Mouse (Mus musculus) hindbrain, embryonic 14.5 days (tissue): Measurements from ENCODE around the gene Vdac2. TPM values are rescaled to one million over a fixed set of nuclear protein-coding genes. Genes with fewer than 3 reads are reported as not detected.

Experiments
- ATAC-seq: fragments of 200-750 bp; cut with Nextera tagmentation; 2 replicates; pipeline ENCODE4 v1.8.0; 2017; ENCODE audit warnings: moderate number of reproducible peaks, mild to moderate bottlenecking, moderate TSS enrichment, moderate library complexity; ENCODE audit not compliant: low FRiP score
- DNase-seq: peaks from one replicate; pipeline ENCODE4 v3.0.0-alpha.2; 2015; ENCODE audit warnings: low spot score
- H3K27ac ChIP-seq: fragments of 300-500 bp; sonication (generic); 2 replicates; pipeline ENCODE4 v1.5.1; 2014; ENCODE audit warnings: mild to moderate bottlenecking, moderate library complexity
- H3K27me3 ChIP-seq: fragments of 300-500 bp; sonication (generic); 2 replicates; pipeline ENCODE4 v1.6.1; 2014; ENCODE audit warnings: mild to moderate bottlenecking, low read length, mixed read lengths; ENCODE audit not compliant: control insufficient read depth, insufficient read depth
- H3K36me3 ChIP-seq: fragments of 300-500 bp; sonication (generic); replicated peaks from 2 replicates; pipeline ENCODE4 v1.6.1; 2014; ENCODE audit not compliant: control insufficient read depth, insufficient read depth
- H3K4me1 ChIP-seq: fragments of 300-500 bp; sonication (generic); replicated peaks from 2 replicates; pipeline ENCODE4 v1.6.1; 2014; ENCODE audit warnings: antibody characterized with exemption, low read length, mixed read lengths; ENCODE audit not compliant: control insufficient read depth, insufficient read depth
- H3K4me2 ChIP-seq: fragments of 300-500 bp; sonication (generic); replicated peaks from 2 replicates; pipeline ENCODE4 v1.6.1; 2014; ENCODE audit warnings: mild to moderate bottlenecking, moderate library complexity
- H3K4me3 ChIP-seq: fragments of 300-500 bp; sonication (generic); replicated peaks from 2 replicates; pipeline ENCODE4 v1.5.1; 2014; ENCODE audit warnings: mild to moderate bottlenecking, low read length
- H3K9ac ChIP-seq: fragments of 300-500 bp; sonication (generic); 2 replicates; pipeline ENCODE4 v1.6.1; 2014
- H3K9me3 ChIP-seq: fragments of 300-500 bp; sonication (generic); 2 replicates; pipeline ENCODE4 v1.6.1; 2016; ENCODE audit warnings: low read length; ENCODE audit not compliant: control insufficient read depth
- WGBS: fragments of 180-500 bp; shearing (Covaris S2); extraction: QIAGEN DNeasy Blood & Tissue Kit; methylation state at CpG from one replicate; pipeline ENCODE4 v1.1.7; 2014; 5-methylcytosine and 5-hydroxymethylcytosine counted together
- polyA plus RNA-seq: library from polyadenylated mRNA; unstranded; fragments of >200 nt; fragmentation: Nextera tagmentation; extraction: Ambion mirVana; gene quantifications from 2 replicates; pipeline ENCODE4 v1.2.1, GENCODE M21; 2014

The Vdac2 gene
- polyA plus RNA-seq, 1 experiment from 2014 or later: 305 TPM

DNA sequence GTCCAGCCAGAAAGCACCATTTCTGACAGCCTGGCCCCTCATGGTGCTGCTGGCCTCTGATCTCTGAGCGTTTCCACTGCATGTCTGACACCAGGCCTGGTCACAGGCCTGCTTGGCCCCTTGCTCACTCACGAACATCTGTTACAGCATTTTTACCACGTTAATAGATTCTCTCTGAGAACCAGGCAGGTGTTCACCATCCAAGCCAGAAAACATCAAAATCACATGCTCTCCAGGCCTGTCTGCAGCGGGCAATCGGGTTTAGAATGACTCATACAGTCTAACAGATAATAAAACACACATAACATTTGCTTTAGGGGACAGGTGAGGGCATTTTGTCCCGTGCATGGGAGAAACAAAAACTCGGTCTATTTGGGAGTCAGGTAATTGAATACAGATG, 41.3 kb downstream of the Vdac2 start:
- H3K4me2 ChIP-seq: no peak overlapping the region
- DNase-seq: no peak
- WGBS: 56% methylated on average over 7 of the region's 7 CpGs

DNA sequence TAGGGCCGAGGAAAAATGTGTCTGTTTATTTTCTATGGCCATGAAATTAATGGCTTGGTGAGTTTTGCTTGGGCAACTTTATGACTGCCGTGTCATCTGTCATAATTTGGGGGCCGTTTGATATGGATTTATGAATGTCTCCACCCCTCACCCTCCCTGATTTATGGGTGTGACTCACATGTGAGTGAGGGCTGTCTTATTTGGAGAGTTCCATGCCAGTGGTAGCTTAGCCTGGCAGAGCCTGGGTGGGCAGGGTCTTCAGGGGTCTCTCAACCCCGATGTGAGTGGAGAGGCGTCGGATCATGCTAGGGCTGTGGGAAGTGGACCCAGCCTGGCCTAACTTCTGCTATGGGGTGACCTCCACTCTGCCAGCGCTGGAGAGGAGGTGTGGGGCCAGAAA, 41.8 kb downstream of the Vdac2 start:
- Histone ChIP-seq H3K4me1 (no peaks in the 10 kb centered on the region), H3K27me3 (no peaks in the 10 kb centered on the region), H3K27ac (no peak overlapping the region), H3K4me3 (no peak overlapping the region), H3K9me3 (no peaks in the 10 kb centered on the region), H3K9ac (no peak overlapping the region), H3K36me3 (no peaks in the 10 kb centered on the region), H3K4me2 (no peak overlapping the region)
- ATAC-seq: no peak
- DNase-seq: no peak
- whole genome bisulfite sequencing: 81% methylated on average over 7 of the region's 7 CpGs

More for the DNA sequence above, 41.3 kb downstream of the Vdac2 start:
- no peaks in the 10 kb centered on the region for H3K36me3 ChIP-seq
- no peak overlapping the region for H3K27ac ChIP-seq
- ATAC-seq: no peak
- H3K9ac ChIP-seq: no peak overlapping the region
- no peaks in the 10 kb centered on the region for H3K9me3 ChIP-seq
- H3K4me3 ChIP-seq: no peak overlapping the region
- no peaks in the 10 kb centered on the region for H3K27me3 ChIP-seq
- H3K4me1 ChIP-seq: no peaks in the 10 kb centered on the region

DNA sequence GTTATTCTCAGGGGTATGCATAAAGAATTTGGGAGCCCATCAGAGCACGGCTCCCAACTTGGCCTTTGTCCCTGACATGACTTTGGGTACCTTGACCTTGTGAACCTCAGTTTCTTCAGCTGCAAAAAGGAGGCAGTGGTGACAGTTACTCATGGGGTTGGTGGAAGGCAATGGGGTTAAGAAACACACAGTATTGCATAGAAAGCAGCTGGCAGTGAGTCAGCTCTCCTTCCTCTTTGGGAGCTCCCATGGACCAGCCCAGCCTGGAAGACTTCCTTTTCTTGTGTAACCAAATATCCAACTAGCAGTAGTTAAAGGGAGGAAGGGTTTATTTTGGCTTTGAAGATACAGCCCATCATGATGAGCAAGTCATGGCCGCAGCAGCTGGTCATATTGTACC, 65.4 kb downstream of the Vdac2 start:
- Histone ChIP-seq H3K9ac (no peak overlapping the region), H3K4me1 (peaks cover 6% of the 10 kb centered on the region)

DNA sequence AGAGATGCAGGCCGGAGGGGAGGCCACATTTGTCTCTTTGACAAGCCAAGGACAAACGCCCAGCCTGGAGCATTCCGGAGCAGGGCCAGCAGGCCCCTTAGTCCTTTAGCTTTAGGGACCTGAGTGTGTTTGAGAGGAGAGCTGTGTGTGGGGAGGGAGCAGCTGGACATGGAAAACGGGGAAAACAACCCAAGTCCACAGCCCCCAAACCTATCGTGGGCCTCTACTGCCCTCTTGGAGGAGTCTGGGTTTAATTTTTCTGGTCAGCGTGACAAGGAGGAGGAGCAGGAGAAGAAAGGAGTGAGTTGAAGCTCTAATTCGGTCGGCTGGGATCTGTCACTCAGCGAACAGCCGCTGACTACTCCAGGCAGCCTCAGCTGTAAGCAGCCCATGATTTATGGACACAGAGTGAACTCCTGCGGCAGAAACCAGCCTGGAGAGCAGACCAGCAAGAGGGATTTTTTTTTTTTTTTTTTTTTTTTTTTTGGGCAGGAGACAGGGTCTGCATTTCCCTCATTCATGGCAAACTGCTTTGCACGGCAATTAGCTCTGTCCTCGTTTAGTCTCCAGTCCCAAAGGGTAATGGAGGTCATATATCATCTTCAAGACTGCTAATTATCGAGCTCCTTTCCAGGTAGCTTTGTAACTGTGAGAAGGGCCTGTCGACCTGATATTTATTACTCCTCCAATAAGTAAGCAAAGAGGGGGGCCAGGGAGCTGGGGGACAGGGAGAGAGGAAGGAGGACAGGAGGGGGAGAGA, 66.7 kb downstream of the Vdac2 start:
- Histone ChIP-seq H3K9me3 (no peaks in the 10 kb centered on the region), H3K27me3 (peaks cover 4% of the 10 kb centered on the region; the same call in 1 of the 2 replicates), H3K4me2 (peak overlapping the region; percentile 20), H3K36me3 (no peaks in the 10 kb centered on the region), H3K4me1 (peaks cover 6% of the 10 kb centered on the region), H3K4me3 (no peak overlapping the region), H3K9ac (no peak overlapping the region), H3K27ac (no peak overlapping the region)
- 20% methylated on average over 15 of the region's 15 CpGs for WGBS
- peak; percentile 77; the same call in 1 of the 2 replicates for ATAC-seq
- DNase-seq: peak; percentile 70

More for the DNA sequence above, 65.4 kb downstream of the Vdac2 start:
- Histone ChIP-seq H3K36me3 (no peaks in the 10 kb centered on the region), H3K4me3 (no peak overlapping the region), H3K4me2 (no peak overlapping the region), H3K27ac (no peak overlapping the region), H3K9me3 (no peaks in the 10 kb centered on the region), H3K27me3 (peaks cover 4% of the 10 kb centered on the region; the same call in 1 of the 2 replicates)
- DNase-seq: no peak
- 82% methylated on average over 2 of the region's 2 CpGs for WGBS
- no peak for ATAC-seq

DNA sequence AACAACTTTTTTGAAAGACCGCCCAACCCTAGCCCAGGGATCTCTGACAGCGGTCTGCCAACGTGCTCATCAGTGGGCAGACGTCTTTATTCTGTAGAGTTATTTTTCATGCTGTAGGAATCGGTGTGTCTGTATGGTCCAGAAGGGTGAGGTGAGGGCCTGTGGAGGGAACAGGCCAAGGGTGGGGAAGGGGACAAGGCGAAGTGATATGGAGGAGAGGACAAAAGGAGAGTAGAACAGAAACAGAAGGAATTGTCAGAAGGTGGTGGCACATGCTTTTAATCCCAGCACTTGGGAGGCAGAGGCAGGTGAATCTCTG, 67.3 kb downstream of the Vdac2 start:
- Histone ChIP-seq H3K27ac (no peak overlapping the region), H3K27me3 (peaks cover 4% of the 10 kb centered on the region; the same call in 1 of the 2 replicates), H3K4me3 (no peak overlapping the region), H3K4me2 (no peak overlapping the region), H3K9ac (no peak overlapping the region), H3K4me1 (peaks cover 6% of the 10 kb centered on the region), H3K36me3 (no peaks in the 10 kb centered on the region), H3K9me3 (no peaks in the 10 kb centered on the region)
- ATAC-seq (peak; percentile 8; the same call in 1 of the 2 replicates), DNase-seq (no peak)
- WGBS: 40% methylated on average over 6 of the region's 6 CpGs

Other genes with a start within 250 kb of the Vdac2 start
- gene Dupd1, start 110.7 kb upstream of the Vdac2 start, polyA plus RNA-seq: not detected in 2 replicates
- gene Samd8, start 74.7 kb upstream of the Vdac2 start, polyA plus RNA-seq: 22.7 and 27.8 TPM in 2 replicates
- gene Dusp13, start 74.1 kb upstream of the Vdac2 start, polyA plus RNA-seq: 0.51 TPM in 1 of 2 replicates, not detected in the other
- 55.8 and 58.0 TPM in 2 replicates for gene Comtd1, start 23.7 kb downstream of the Vdac2 start, polyA plus RNA-seq
- 9.3 and 11.6 TPM in 2 replicates for gene Zfp503, start 164.4 kb downstream of the Vdac2 start, polyA plus RNA-seq
- gene Lrmda, start 194.5 kb downstream of the Vdac2 start, polyA plus RNA-seq: 0.43 and 0.64 TPM in 2 replicates